Mouse (Mus musculus): ENCODE measurements around the gene Colgalt2.

Gene Colgalt2

GRCm38 (mm10) chr1:152536416-152537018 lies 136.9 kb downstream of the Colgalt2 start:
- no peak for DNase-seq (ENCODE audit: low spot score)

GRCm38 (mm10) chr1:152537186-152537585 lies 137.6 kb downstream of the Colgalt2 start:
- DNase-seq (ENCODE audit: low spot score): no peak

GRCm38 (mm10) chr1:152538817-152539216 lies 139.2 kb downstream of the Colgalt2 start:
- no peak for DNase-seq (ENCODE audit: low spot score)

GRCm38 (mm10) chr1:152540304-152540887 lies 140.8 kb downstream of the Colgalt2 start:
- no peak for DNase-seq (ENCODE audit: low spot score)

GRCm38 (mm10) chr1:152542747-152543378 lies 143.2 kb downstream of the Colgalt2 start:
- no peak for DNase-seq (ENCODE audit: low spot score)

- DNase-seq (ENCODE audit: low spot score): no peak
Measured at GRCm38 (mm10) chr1:152543449-152544159, 144.0 kb downstream of the Colgalt2 start.

GRCm38 (mm10) chr1:152549061-152549738 lies 149.6 kb downstream of the Colgalt2 start:
- no peak for DNase-seq (ENCODE audit: low spot score)

GRCm38 (mm10) chr1:152550544-152550943 lies 150.9 kb downstream of the Colgalt2 start:
- no peak for DNase-seq (ENCODE audit: low spot score)

- no peak for DNase-seq (ENCODE audit: low spot score)
Measured at GRCm38 (mm10) chr1:152550973-152551372, 151.3 kb downstream of the Colgalt2 start.

- DNase-seq (ENCODE audit: low spot score): no peak
Measured at GRCm38 (mm10) chr1:152553912-152554547, 154.4 kb downstream of the Colgalt2 start.

- DNase-seq (ENCODE audit: low spot score): no peak
Measured at GRCm38 (mm10) chr1:152555944-152556573, 156.4 kb downstream of the Colgalt2 start.

GRCm38 (mm10) chr1:152556576-152557281 lies 157.1 kb downstream of the Colgalt2 start:
- no peak for DNase-seq (ENCODE audit: low spot score)

Data from spleen, adult 12 weeks (tissue).